Mouse (Mus musculus): ENCODE results near the gene Rnf115. TPM values are rescaled to one million over a fixed set of nuclear protein-coding genes. Genes with fewer than 3 reads are reported as not detected.

Gene Rnf115
- polyA plus RNA-seq, 2 experiments, result 27.1 to 46.4 TPM

- H3K36me3 ChIP-seq (ENCODE audit: control insufficient read depth, insufficient read depth, low read length), result no peaks in the 10 kb centered on the region
- no peak for DNase-seq (ENCODE audit: low spot score)
- TF ChIP-seq POLR2A (IDR thresholded peaks at IDR 0.05; ENCODE audit: borderline replicate concordance, extremely low read depth, insufficient read depth, insufficient read length), result no peak
- H3K9me3 ChIP-seq (ENCODE audit: control insufficient read depth, low read length), result no peaks in the 10 kb centered on the region
- no peaks in the 10 kb centered on the region for H3K4me1 ChIP-seq (ENCODE audit: control insufficient read depth, insufficient read depth, low read length)
- H3K9ac ChIP-seq (ENCODE audit: low read depth, low read length, severe bottlenecking), result no peak overlapping the region
- H3K4me3 ChIP-seq (replicated peaks; ENCODE audit: low read length), result no peak overlapping the region
- no peak overlapping the region for H3K4me2 ChIP-seq (replicated peaks; ENCODE audit: low read depth, low read length, severe bottlenecking)
- no peak for ATAC-seq (ENCODE audit: low FRiP score, low read depth)
- no peaks in the 10 kb centered on the region for H3K27me3 ChIP-seq (ENCODE audit: control insufficient read depth, insufficient read depth, low read length)
- 34% methylated on average over 1 of the region's 1 CpGs for WGBS
- H3K27ac ChIP-seq (replicated peaks; ENCODE audit: low read depth, low read length), result no peak overlapping the region
These were observed 19.4 kb downstream of the Rnf115 start for GRCm38 (mm10) chr3:96746829-96747228.

- DNase-seq (ENCODE audit: low spot score), result no peak
- TF ChIP-seq POLR2A (IDR thresholded peaks at IDR 0.05; ENCODE audit: borderline replicate concordance, extremely low read depth, insufficient read depth, insufficient read length), result no peak
- no peak overlapping the region for H3K27ac ChIP-seq (replicated peaks; ENCODE audit: low read depth, low read length)
These were observed 28.5 kb downstream of the Rnf115 start for GRCm38 (mm10) chr3:96755935-96756334.

GRCm38 (mm10) chr3:96757691-96758090 is 30.2 kb downstream of the Rnf115 start:
- no peaks in the 10 kb centered on the region for H3K9me3 ChIP-seq (ENCODE audit: control insufficient read depth, low read length)
- no peak for DNase-seq (ENCODE audit: low spot score)
- no peaks in the 10 kb centered on the region for H3K4me1 ChIP-seq (ENCODE audit: control insufficient read depth, insufficient read depth, low read length)
- no peak overlapping the region for H3K27ac ChIP-seq (replicated peaks; ENCODE audit: low read depth, low read length)
- 73% methylated on average over 7 of the region's 7 CpGs for WGBS
- no peak overlapping the region for H3K4me3 ChIP-seq (replicated peaks; ENCODE audit: low read length)
- H3K27me3 ChIP-seq (ENCODE audit: control insufficient read depth, insufficient read depth, low read length), result no peaks in the 10 kb centered on the region
- no peak for TF ChIP-seq POLR2A (IDR thresholded peaks at IDR 0.05; ENCODE audit: borderline replicate concordance, extremely low read depth, insufficient read depth, insufficient read length)
- H3K4me2 ChIP-seq (replicated peaks; ENCODE audit: low read depth, low read length, severe bottlenecking), result no peak overlapping the region
- ATAC-seq (ENCODE audit: low FRiP score, low read depth), result no peak
- 0 out of 2 replicates have a peak, but pooled peaks cover 8% of the 10 kb centered on the region for H3K36me3 ChIP-seq (ENCODE audit: control insufficient read depth, insufficient read depth, low read length)
- no peak overlapping the region for H3K9ac ChIP-seq (ENCODE audit: low read depth, low read length, severe bottlenecking)

More at GRCm38 (mm10) chr3:96755935-96756334, 28.5 kb downstream of the Rnf115 start:
- no peaks in the 10 kb centered on the region for H3K4me1 ChIP-seq (ENCODE audit: control insufficient read depth, insufficient read depth, low read length)
- H3K9ac ChIP-seq (ENCODE audit: low read depth, low read length, severe bottlenecking), result no peak overlapping the region
- no peak for ATAC-seq (ENCODE audit: low FRiP score, low read depth)
- 0 out of 2 replicates have a peak, but pooled peaks cover 8% of the 10 kb centered on the region for H3K36me3 ChIP-seq (ENCODE audit: control insufficient read depth, insufficient read depth, low read length)
- WGBS, result 69% methylated on average over 1 of the region's 1 CpGs
- H3K4me2 ChIP-seq (replicated peaks; ENCODE audit: low read depth, low read length, severe bottlenecking), result no peak overlapping the region
- H3K4me3 ChIP-seq (replicated peaks; ENCODE audit: low read length), result no peak overlapping the region
- H3K9me3 ChIP-seq (ENCODE audit: control insufficient read depth, low read length), result no peaks in the 10 kb centered on the region
- no peaks in the 10 kb centered on the region for H3K27me3 ChIP-seq (ENCODE audit: control insufficient read depth, insufficient read depth, low read length)

GRCm38 (mm10) chr3:96759695-96760094 is 32.2 kb downstream of the Rnf115 start:
- ATAC-seq (ENCODE audit: low FRiP score, low read depth) (no peak), DNase-seq (ENCODE audit: low spot score) (no peak)
- Histone ChIP-seq H3K9ac (ENCODE audit: low read depth, low read length, severe bottlenecking) (no peak overlapping the region), H3K27me3 (ENCODE audit: control insufficient read depth, insufficient read depth, low read length) (no peaks in the 10 kb centered on the region), H3K4me1 (ENCODE audit: control insufficient read depth, insufficient read depth, low read length) (no peaks in the 10 kb centered on the region), H3K36me3 (ENCODE audit: control insufficient read depth, insufficient read depth, low read length) (0 out of 2 replicates have a peak, but pooled peaks cover 6% of the 10 kb centered on the region), H3K4me3 (replicated peaks; ENCODE audit: low read length) (no peak overlapping the region), H3K27ac (replicated peaks; ENCODE audit: low read depth, low read length) (no peak overlapping the region), H3K9me3 (ENCODE audit: control insufficient read depth, low read length) (no peaks in the 10 kb centered on the region), H3K4me2 (replicated peaks; ENCODE audit: low read depth, low read length, severe bottlenecking) (no peak overlapping the region)
- WGBS, result 96% methylated on average over 4 of the region's 4 CpGs
- no peak for TF ChIP-seq POLR2A (IDR thresholded peaks at IDR 0.05; ENCODE audit: borderline replicate concordance, extremely low read depth, insufficient read depth, insufficient read length)

GRCm38 (mm10) chr3:96764528-96764927 is 37.1 kb downstream of the Rnf115 start:
- H3K4me2 ChIP-seq (replicated peaks; ENCODE audit: low read depth, low read length, severe bottlenecking), result no peak overlapping the region
- H3K27me3 ChIP-seq (ENCODE audit: control insufficient read depth, insufficient read depth, low read length), result no peaks in the 10 kb centered on the region
- DNase-seq (ENCODE audit: low spot score) (no peak), ATAC-seq (ENCODE audit: low FRiP score, low read depth) (no peak)
- H3K4me3 ChIP-seq (replicated peaks; ENCODE audit: low read length), result no peak overlapping the region
- TF ChIP-seq POLR2A (IDR thresholded peaks at IDR 0.05; ENCODE audit: borderline replicate concordance, extremely low read depth, insufficient read depth, insufficient read length), result no peak
- H3K36me3 ChIP-seq (ENCODE audit: control insufficient read depth, insufficient read depth, low read length), result peaks cover 9% of the 10 kb centered on the region
- H3K9ac ChIP-seq (ENCODE audit: low read depth, low read length, severe bottlenecking), result no peak overlapping the region
- no peaks in the 10 kb centered on the region for H3K9me3 ChIP-seq (ENCODE audit: control insufficient read depth, low read length)
- H3K27ac ChIP-seq (replicated peaks; ENCODE audit: low read depth, low read length), result no peak overlapping the region
- no peaks in the 10 kb centered on the region for H3K4me1 ChIP-seq (ENCODE audit: control insufficient read depth, insufficient read depth, low read length)
- 88% methylated on average over 1 of the region's 1 CpGs for WGBS

GRCm38 (mm10) chr3:96769971-96770370 is 42.5 kb downstream of the Rnf115 start:
- H3K36me3 ChIP-seq (ENCODE audit: control insufficient read depth, insufficient read depth, low read length), result peaks cover 6% of the 10 kb centered on the region
- no peaks in the 10 kb centered on the region for H3K4me1 ChIP-seq (ENCODE audit: control insufficient read depth, insufficient read depth, low read length)
- ATAC-seq (ENCODE audit: low FRiP score, low read depth), result no peak
- no peak overlapping the region for H3K4me2 ChIP-seq (replicated peaks; ENCODE audit: low read depth, low read length, severe bottlenecking)
- no peak overlapping the region for H3K4me3 ChIP-seq (replicated peaks; ENCODE audit: low read length)
- H3K27me3 ChIP-seq (ENCODE audit: control insufficient read depth, insufficient read depth, low read length), result no peaks in the 10 kb centered on the region
- H3K9ac ChIP-seq (ENCODE audit: low read depth, low read length, severe bottlenecking), result no peak overlapping the region
- no peak overlapping the region for H3K27ac ChIP-seq (replicated peaks; ENCODE audit: low read depth, low read length)
- TF ChIP-seq POLR2A (IDR thresholded peaks at IDR 0.05; ENCODE audit: borderline replicate concordance, extremely low read depth, insufficient read depth, insufficient read length), result no peak
- WGBS, result 87% methylated on average over 5 of the region's 5 CpGs
- DNase-seq (ENCODE audit: low spot score), result no peak
- no peaks in the 10 kb centered on the region for H3K9me3 ChIP-seq (ENCODE audit: control insufficient read depth, low read length)

Data from limb, embryonic 14.5 days (tissue).